Mouse (Mus musculus) retina, adult 2 months (tissue): ENCODE data around the gene Cd163.

ENCODE experiments used
- DNase-seq: peaks from one replicate; pipeline ENCODE4 v3.0.0-alpha.2; 2012; ENCODE audit warnings: low read depth, low spot score

The Cd163 gene

DNA sequence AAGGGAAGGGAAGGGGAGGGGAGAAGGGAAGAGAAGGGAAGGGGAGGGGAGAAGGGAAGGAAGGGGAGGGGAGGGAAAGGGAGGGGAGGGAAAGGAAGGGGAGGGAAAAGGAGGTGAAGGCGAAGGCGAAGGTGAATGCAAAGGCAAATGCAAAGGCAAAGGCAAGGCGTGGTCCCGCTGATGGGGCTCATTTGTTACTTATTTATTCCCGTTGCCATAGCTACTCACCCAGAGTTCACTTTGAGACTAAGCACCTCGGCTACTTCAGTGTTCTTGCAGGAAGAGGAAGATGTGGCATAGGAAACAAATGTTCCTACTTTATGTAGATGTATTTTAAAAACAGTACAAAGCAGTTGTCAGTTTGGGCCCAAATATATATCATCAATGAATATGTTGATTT lies 56.1 kb downstream of the Cd163 start:
- no peak for DNase-seq

DNA sequence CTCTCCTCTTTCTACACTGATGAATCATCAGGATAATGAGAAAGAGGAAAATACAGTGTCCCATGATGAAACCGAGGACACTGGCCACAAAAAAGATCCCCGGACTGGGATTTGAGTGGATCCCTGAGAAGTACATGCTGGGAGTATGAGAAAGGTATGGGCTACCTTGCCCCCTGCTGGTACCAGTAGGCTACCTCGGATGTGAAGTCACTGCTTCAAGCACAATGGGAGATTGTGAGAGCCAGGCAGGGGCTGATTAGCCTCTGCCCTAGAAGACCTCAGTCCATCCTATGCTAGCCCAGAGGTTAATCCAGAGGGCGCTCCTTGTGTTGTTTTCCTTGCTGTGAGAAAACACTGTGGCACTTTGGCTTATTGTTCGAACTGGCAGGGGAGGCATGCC lies 59.9 kb downstream of the Cd163 start:
- no peak for DNase-seq

GRCm38 (mm10) chr6:124373584-124374206 lies 69.2 kb downstream of the Cd163 start:
- no peak for DNase-seq

DNA sequence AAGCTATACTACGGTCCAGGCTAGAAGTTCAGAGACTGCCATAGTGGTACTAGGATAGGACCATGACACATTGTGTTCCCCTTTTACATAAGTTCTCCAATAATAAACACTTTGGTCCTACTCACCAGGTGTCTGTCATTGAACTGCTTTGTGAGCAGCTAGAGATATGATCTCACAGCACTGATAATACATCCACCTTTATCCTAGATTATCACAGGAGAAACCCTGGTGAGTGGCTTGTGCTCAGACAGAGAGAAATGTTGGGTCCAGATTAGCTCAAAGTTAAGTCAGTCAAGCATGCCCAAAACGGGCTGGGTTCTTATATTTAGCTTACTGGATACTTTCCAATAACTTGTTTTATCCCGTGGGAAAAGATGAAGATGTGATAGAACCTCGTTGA lies 70.2 kb downstream of the Cd163 start:
- DNase-seq = no peak

DNA sequence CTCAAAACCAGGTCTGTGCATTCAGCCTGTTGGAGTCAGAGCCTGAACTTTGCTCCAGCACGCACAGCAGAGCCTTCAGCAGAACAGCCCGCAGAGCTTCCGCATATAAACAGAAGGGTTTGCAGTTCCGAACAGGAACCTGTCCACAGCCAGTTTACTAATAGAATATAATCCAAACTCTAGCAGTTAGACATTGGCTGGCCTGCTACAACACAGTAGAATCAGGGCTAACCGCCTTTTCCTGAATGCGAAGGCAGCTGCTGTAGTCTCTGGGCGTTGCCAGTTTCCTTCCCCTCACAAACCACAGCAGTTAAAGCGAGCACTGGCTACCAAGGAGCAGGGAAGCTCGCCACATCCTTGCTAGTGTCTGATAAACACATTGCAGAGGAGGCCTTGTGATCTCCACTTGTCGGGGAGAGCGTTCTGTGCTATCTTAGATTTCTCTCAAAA lies 71.0 kb downstream of the Cd163 start:
- DNase-seq = no peak

DNA sequence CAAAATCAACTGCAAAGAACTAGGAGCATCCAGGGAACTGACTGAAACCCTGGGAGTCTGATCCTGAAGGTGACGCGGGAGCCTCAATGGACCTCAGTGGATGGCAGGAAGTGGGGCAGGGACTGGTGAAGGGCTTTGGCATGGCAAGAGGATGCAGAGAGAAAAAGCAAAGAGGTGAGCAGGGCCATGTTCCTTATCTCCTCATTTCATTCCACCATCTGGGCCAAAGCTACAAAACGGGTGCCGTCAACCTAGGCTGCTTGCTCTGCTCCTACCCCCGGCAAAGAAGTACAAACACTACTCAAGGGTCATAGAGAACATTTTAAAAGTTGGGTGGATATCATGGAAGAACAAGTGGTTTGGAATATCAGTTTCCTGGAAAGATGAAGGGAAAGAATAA lies 71.9 kb downstream of the Cd163 start:
- DNase-seq = no peak

DNA sequence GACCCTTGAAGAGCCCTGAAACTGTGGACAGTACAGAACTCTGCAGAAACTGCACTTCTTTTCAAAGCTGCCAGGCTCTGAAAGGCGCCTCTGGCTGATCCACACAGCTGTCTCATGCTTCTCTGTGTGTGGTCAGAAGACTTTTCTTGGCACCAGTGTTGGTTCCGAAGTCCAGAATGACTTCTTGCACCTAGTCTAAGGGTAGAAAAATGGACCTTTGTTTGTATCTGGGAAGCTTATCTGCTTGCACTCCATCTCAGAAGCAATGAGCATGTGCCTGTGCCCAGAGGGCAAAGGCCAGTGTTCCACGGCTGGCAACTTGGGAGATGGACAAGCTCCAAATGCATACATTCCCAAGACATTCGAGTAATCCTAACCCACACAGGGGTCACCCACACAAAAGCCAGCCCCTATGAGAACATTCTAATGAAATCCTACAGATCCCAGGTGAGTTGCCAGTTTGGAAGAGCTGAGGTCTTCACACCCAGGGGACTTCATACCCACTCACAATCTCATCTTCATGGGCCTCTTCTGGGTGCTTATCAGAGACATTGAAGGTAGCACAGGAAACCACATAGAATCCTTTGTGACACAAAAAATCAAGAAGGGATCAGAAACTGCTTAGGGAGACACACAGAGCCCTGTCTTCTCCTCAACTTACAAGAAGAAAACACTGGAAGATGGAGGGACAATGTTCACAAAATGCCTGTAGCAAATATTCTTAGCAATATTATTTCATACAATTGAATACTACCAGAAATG lies 73.2 kb downstream of the Cd163 start:
- DNase-seq = no peak

- no peak for DNase-seq
These were observed 74.9 kb downstream of the Cd163 start for GRCm38 (mm10) chr6:124379331-124379730.
